Mouse (Mus musculus) brain, embryonic 14.5 days (tissue): ENCODE measurements at regions not wholly inside any gene's neighbourhood (a gene's known extent, or its start where the extent isn't known, plus 50 kb on each side); places are given as distances from the start of the nearest gene placed in this dataset.
A peak's percentile ranks its signal among the peaks of the same experiment; 100 is the strongest.

Source experiments
- DNase-seq: peaks from one replicate; pipeline ENCODE4 v3.0.0-alpha.2; 2011; ENCODE audit warnings: low read depth
- CTCF ChIP-seq: fragments of 200-500 bp; IDR thresholded peaks from 2 replicates; pipeline ENCODE4 v1.5.1; 2012; ENCODE audit warnings: inconsistent platforms, mild to moderate bottlenecking, moderate library complexity, borderline replicate concordance; ENCODE audit not compliant: insufficient read depth, insufficient read length; ENCODE audit errors: extremely low read depth
- POLR2A ChIP-seq: fragments of 200-500 bp; IDR thresholded peaks from 2 replicates; pipeline ENCODE4 v1.6.1; 2012; ENCODE audit warnings: mild to moderate bottlenecking, inconsistent platforms, borderline replicate concordance; ENCODE audit not compliant: poor library complexity, insufficient read depth, insufficient read length, severe bottlenecking; ENCODE audit errors: extremely low read depth

GRCm38 (mm10) chr7:66487751-66488150 lies 60.4 kb upstream of the Aldh1a3 start:
- TF ChIP-seq CTCF, result no peak
- no peak for TF ChIP-seq POLR2A
- no peak for DNase-seq

GRCm38 (mm10) chr7:66480446-66480845 lies 53.1 kb upstream of the Aldh1a3 start:
- TF ChIP-seq CTCF (no peak), POLR2A (no peak)
- no peak for DNase-seq

DNA sequence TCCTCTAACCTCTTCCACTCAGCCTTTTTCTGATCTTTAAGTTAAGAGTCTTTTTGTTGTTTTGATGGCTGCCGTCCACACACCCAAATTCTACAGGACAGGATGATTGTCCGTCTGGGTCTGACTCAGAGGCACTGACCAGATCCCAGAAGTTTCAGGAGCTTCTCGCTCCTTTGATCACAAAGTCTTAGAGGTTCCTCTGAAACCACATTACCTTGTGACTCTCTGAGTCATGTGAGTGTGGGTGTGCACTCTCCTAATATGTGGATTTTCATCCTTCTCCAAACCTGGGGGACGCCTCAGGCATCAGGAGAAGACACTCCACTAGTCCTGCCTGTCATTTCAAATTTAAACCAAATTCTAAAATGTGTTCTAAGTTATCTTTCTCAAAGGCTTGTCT lies 52.0 kb upstream of the Aldh1a3 start:
- DNase-seq, result no peak
- no peak for TF ChIP-seq CTCF
- no peak for TF ChIP-seq POLR2A

DNA sequence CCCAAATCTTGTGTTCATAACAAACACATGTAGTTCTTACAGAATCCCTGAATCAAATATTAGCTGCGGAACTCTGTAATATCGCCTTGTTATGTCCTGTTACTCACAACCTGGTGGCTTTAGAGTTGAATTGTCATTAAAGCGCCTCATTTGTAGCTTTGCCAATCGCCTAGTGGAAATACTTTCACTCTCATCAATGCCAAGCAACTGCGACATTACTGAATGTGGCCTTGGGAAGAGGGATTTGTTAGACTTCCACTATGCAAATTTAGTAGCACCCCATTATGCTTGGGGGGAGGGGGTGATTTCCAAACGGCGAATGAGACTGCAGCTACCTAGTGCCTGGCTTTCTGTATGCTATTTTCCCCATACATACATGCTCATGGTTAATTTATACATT lies 50.8 kb upstream of the Aldh1a3 start:
- TF ChIP-seq CTCF (no peak), POLR2A (no peak)
- DNase-seq, result peak; percentile 50

DNA sequence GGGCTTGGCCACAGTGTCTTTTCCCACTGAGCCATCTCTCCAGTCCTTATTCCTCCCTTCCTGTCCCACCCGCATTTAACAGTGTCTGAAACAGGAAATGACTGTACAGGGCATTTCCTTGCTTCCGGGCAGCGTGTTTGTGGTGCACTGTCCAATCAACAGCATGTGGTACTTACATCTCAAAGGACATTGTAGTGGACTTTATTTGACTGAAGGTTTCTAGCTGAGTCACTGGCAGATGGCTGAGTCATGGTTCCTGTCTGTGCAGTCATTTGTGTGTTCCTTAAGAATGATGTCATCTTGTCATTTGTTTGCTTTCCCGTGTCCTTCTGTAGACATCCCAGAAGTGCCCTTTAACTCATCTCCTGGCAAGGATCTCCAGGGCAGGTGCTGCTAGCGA lies 50.2 kb upstream of the Aldh1a3 start:
- peak; percentile 34 for DNase-seq
- no peak for TF ChIP-seq CTCF
- TF ChIP-seq POLR2A, result no peak
